Mouse (Mus musculus) colon, adult 2 months (tissue): ENCODE results near the gene Gm20822. TPM values are rescaled to one million over a fixed set of nuclear protein-coding genes. Genes with fewer than 3 reads are reported as not detected.

Experiments used
- polyA plus RNA-seq: library from polyadenylated mRNA; depleted of rRNA; stranded (reverse); fragments of >200 nt; gene quantifications from 2 replicates; pipeline ENCODE4 v1.2.3, GENCODE M21; 2012; rRNA removed

The Gm20822 gene
- not detected in 2 replicates for polyA plus RNA-seq

DNA sequence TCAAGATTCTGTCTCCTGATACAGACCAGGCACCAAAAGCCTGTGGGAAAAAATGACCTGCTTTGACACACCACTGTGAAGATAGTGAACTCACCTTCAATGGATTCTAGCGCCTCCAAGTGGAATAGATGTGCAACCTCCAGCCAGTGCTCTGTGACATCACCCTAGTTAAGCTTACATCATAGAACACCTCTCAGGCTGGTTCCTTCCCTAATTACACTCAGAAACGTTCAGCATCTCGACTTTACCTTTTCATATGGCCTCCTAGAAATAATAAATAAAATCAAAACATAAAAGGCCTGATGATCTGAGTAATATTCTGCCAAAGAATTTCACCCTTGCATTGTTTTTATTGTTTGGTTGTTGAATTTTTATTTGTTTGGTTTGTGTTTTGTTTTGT, at the start of gene Gm20822:
Gene Gm20822 (minus strand): TSS at position 101 of the 400 bp plus-strand sequence.

